Mouse (Mus musculus): Measurements from ENCODE around the gene Gm3250.

The Gm3250 gene

GRCm38 (mm10) chr10:77750686-77751085, 31.7 kb downstream of the Gm3250 start:
- DNase-seq, result peak; percentile 13 to 15

GRCm38 (mm10) chr10:77741924-77742688, 40.2 kb downstream of the Gm3250 start, which contains the start of gene Gm18596:
Gene Gm18596, minus strand, starts transcription at chr10:77742638.
- peak in 1 of 2 experiments; percentile 9 for DNase-seq

- DNase-seq, result no peak
Observed at GRCm38 (mm10) chr10:77738929-77739328, 43.4 kb downstream of the Gm3250 start.

- no peak for DNase-seq
Observed at GRCm38 (mm10) chr10:77735928-77736327, 46.4 kb downstream of the Gm3250 start.
